Mouse (Mus musculus): ENCODE data around the gene Pepd.

Gene Pepd

GRCm38 (mm10) chr7:35027801-35028420, 115.7 kb downstream of the Pepd start:
- DNase-seq (ENCODE audit: low spot score) = no peak

- no peak for DNase-seq (ENCODE audit: low spot score)
These were observed 116.4 kb downstream of the Pepd start for GRCm38 (mm10) chr7:35028559-35028958.

- no peak for DNase-seq (ENCODE audit: low spot score)
These were observed 117.0 kb downstream of the Pepd start for GRCm38 (mm10) chr7:35029228-35029627.

- DNase-seq (ENCODE audit: low spot score) = no peak
These were observed 117.5 kb downstream of the Pepd start for GRCm38 (mm10) chr7:35029648-35030047.

- DNase-seq (ENCODE audit: low spot score) = no peak
These were observed 118.4 kb downstream of the Pepd start for GRCm38 (mm10) chr7:35030567-35030966.

GRCm38 (mm10) chr7:35035141-35035553, 123.0 kb downstream of the Pepd start:
- DNase-seq (ENCODE audit: low spot score) = no peak

- DNase-seq (ENCODE audit: low spot score) = no peak
These were observed 123.4 kb downstream of the Pepd start for GRCm38 (mm10) chr7:35035565-35035964.

- DNase-seq (ENCODE audit: low spot score) = no peak
These were observed 124.1 kb downstream of the Pepd start for GRCm38 (mm10) chr7:35036266-35036731.

- no peak for DNase-seq (ENCODE audit: low spot score)
These were observed 125.2 kb downstream of the Pepd start for GRCm38 (mm10) chr7:35037408-35037807.

- no peak for DNase-seq (ENCODE audit: low spot score)
These were observed 128.2 kb downstream of the Pepd start for GRCm38 (mm10) chr7:35040176-35040972.

GRCm38 (mm10) chr7:35041286-35042208, 129.4 kb downstream of the Pepd start:
- no peak for DNase-seq (ENCODE audit: low spot score)

GRCm38 (mm10) chr7:35042209-35042554, 130.0 kb downstream of the Pepd start:
- DNase-seq (ENCODE audit: low spot score) = no peak

- no peak for DNase-seq (ENCODE audit: low spot score)
These were observed 130.6 kb downstream of the Pepd start for GRCm38 (mm10) chr7:35042759-35043217.

- DNase-seq (ENCODE audit: low spot score) = no peak
These were observed 131.2 kb downstream of the Pepd start for GRCm38 (mm10) chr7:35043266-35043817.

GRCm38 (mm10) chr7:35044719-35045118, 132.5 kb downstream of the Pepd start:
- DNase-seq (ENCODE audit: low spot score) = no peak

- no peak for DNase-seq (ENCODE audit: low spot score)
These were observed 133.9 kb downstream of the Pepd start for GRCm38 (mm10) chr7:35046091-35046490.

- no peak for DNase-seq (ENCODE audit: low spot score)
These were observed 138.4 kb downstream of the Pepd start for GRCm38 (mm10) chr7:35050540-35050939.

GRCm38 (mm10) chr7:35053161-35053560, 141.0 kb downstream of the Pepd start:
- no peak for DNase-seq (ENCODE audit: low spot score)

GRCm38 (mm10) chr7:35054286-35054685, 142.1 kb downstream of the Pepd start:
- DNase-seq (ENCODE audit: low spot score) = no peak

- DNase-seq (ENCODE audit: low spot score) = no peak
These were observed 142.9 kb downstream of the Pepd start for GRCm38 (mm10) chr7:35054977-35055618.

GRCm38 (mm10) chr7:35055619-35056435, 143.6 kb downstream of the Pepd start:
- DNase-seq (ENCODE audit: low spot score) = peak; percentile 64

All from urinary bladder, postnatal 25 days (tissue).